Mouse (Mus musculus) ovary, adult 18-20 months (tissue): ENCODE data around the gene Timm29.
"Not testable (repeated sequence)": the region's sequence is repeated elsewhere in the genome, so short reads cannot be mapped to it uniquely, and the experiment has no call there.

Experiments
- DNase-seq: peaks from one replicate; pipeline ENCODE4 v3.0.0; 2022; ENCODE audit warnings: low spot score, mixed read lengths

The Timm29 gene

GRCm38 (mm10) chr9:21578226-21578625 lies 14.3 kb upstream of the Timm29 start:
- no peak for DNase-seq

GRCm38 (mm10) chr9:21585401-21585800 lies 7.1 kb upstream of the Timm29 start:
- no peak for DNase-seq

- no peak for DNase-seq
Measured at GRCm38 (mm10) chr9:21587678-21588349, 4.7 kb upstream of the Timm29 start.

GRCm38 (mm10) chr9:21588350-21588749 lies 4.2 kb upstream of the Timm29 start:
- no peak for DNase-seq

GRCm38 (mm10) chr9:21589538-21589937 lies 3.0 kb upstream of the Timm29 start:
- no peak for DNase-seq

GRCm38 (mm10) chr9:21591127-21591830 lies 1.2 kb upstream of the Timm29 start:
- no peak for DNase-seq

- DNase-seq: no peak
Measured at GRCm38 (mm10) chr9:21591831-21592702, 455 bp upstream of the Timm29 start.

GRCm38 (mm10) chr9:21593122-21593721 lies 700 bp downstream of the Timm29 start:
- DNase-seq: peak; percentile 65

GRCm38 (mm10) chr9:21594350-21594749 lies 1.8 kb downstream of the Timm29 start:
- DNase-seq: not testable (repeated sequence)

GRCm38 (mm10) chr9:21594838-21595237 lies 2.3 kb downstream of the Timm29 start:
- no peak for DNase-seq

- no peak for DNase-seq
Measured at GRCm38 (mm10) chr9:21598198-21598597, 5.7 kb downstream of the Timm29 start.

GRCm38 (mm10) chr9:21600186-21600585 lies 7.7 kb downstream of the Timm29 start:
- no peak for DNase-seq

- no peak for DNase-seq
Measured at GRCm38 (mm10) chr9:21601073-21601472, 8.6 kb downstream of the Timm29 start.

- DNase-seq: peak; percentile 44
Measured at GRCm38 (mm10) chr9:21601722-21602399, 9.3 kb downstream of the Timm29 start.

- DNase-seq: no peak
Measured at GRCm38 (mm10) chr9:21604119-21604518, 11.6 kb downstream of the Timm29 start.

- DNase-seq: no peak
Measured at GRCm38 (mm10) chr9:21605865-21606264, 13.3 kb downstream of the Timm29 start.

GRCm38 (mm10) chr9:21606648-21607047 lies 14.1 kb downstream of the Timm29 start:
- DNase-seq: no peak

GRCm38 (mm10) chr9:21609861-21610260 lies 17.3 kb downstream of the Timm29 start:
- no peak for DNase-seq

GRCm38 (mm10) chr9:21614864-21615616 lies 22.5 kb downstream of the Timm29 start:
- DNase-seq: no peak

- peak; percentile 100 for DNase-seq
Measured at GRCm38 (mm10) chr9:21615617-21616231, 23.2 kb downstream of the Timm29 start, which contains the start of gene Smarca4. Gene Smarca4, plus strand, starts transcription at chr9:21616169.
